9 mouse cellular contexts compared by ENCODE assay signal in the genomic region with DNA sequence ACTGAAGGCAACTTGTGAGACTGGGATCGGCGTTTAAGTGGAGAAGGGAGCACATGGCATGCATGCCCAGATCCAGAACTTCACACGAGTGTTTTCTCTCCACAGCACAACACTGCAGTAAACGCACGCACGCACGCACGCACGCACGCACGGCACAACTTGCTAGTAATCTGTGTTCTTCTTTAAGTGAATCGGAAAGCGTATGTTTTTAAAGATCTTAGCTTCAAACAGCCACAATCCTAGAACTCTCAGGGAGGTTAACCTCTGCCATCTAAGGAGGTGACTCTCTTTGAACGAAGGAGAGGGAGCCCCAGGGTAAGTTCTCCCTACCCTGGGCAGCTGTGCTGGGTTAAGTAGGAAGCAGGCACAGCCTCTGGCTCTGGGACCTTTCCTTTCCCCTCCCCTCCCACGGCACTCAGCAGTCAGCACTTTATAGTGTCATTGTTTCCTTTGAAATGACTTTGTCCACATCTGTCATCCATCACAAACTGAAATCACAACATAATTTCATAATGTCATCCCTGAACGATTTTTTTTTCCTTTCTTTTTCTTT.
A peak's percentile ranks its signal among the peaks of the same experiment; 100 is the strongest.
DNase-seq lines count a peak whose midpoint lies in the region; ATAC-seq and TF ChIP-seq lines count a peak whose summit lies in the region.
"Had no signal": no experiment of that assay in that cellular context is flagged by ENCODE, and none has a peak within 500 bp of the region (broad histone marks: within the 10 kb centered on the region; RNA-seq: fewer than 3 reads in every experiment).

No protein-coding gene starts in this region.

- no peak for TF ChIP-seq CTCF in heart, postnatal 0 days (IDR thresholded peaks at IDR 0.05; ENCODE audit: low read depth)

- peak overlapping the region; percentile 52 for H3K27ac ChIP-seq in heart, postnatal 0 days (ENCODE audit: low read depth)
- peak overlapping the region; percentile 71 for H3K27ac ChIP-seq in embryonic facial prominence, embryonic 10.5 days (replicated peaks)
- H3K27ac ChIP-seq in midbrain, embryonic 10.5 days (replicated peaks): peak overlapping the region; percentile 78

- no peak for DNase-seq in heart, postnatal 0 days (ENCODE audit: low spot score)
- no peak for DNase-seq in heart, adult 18-20 months
- DNase-seq in embryonic facial prominence, embryonic 10.5 days (ENCODE audit: low spot score): peak; percentile 50
- DNase-seq in forelimb bud, embryonic 11.5 days (ENCODE audit: low read depth, low spot score): peak; percentile 66
- DNase-seq in midbrain, embryonic 10.5 days (ENCODE audit: low spot score): peak; percentile 30
- DNase-seq in cerebellum, postnatal 10 days: no peak
- DNase-seq in spleen, adult 18-20 months: no peak
- DNase-seq: gastrocnemius, postnatal 36 days had no signal

- H3K36me3 ChIP-seq in heart, postnatal 0 days (replicated peaks; ENCODE audit: control insufficient read depth, insufficient read depth, low read length): peaks cover 13% of the 10 kb centered on the region; the same call in 1 of the 2 replicates
- H3K36me3 ChIP-seq in embryonic facial prominence, embryonic 10.5 days (replicated peaks): no peaks in the 10 kb centered on the region
- H3K36me3 ChIP-seq in midbrain, embryonic 10.5 days: 0 out of 2 replicates have a peak, but pooled peaks cover 4% of the 10 kb centered on the region

- H3K4me2 ChIP-seq in heart, postnatal 0 days (ENCODE audit: low read depth, low read length): no peak overlapping the region

- H3K27me3 ChIP-seq in heart, postnatal 0 days (ENCODE audit: control insufficient read depth, insufficient read depth, low read length): no peaks in the 10 kb centered on the region
- no peaks in the 10 kb centered on the region for H3K27me3 ChIP-seq in embryonic facial prominence, embryonic 10.5 days (replicated peaks; ENCODE audit: low read depth, poor library complexity, severe bottlenecking)
- no peaks in the 10 kb centered on the region for H3K27me3 ChIP-seq in midbrain, embryonic 10.5 days (ENCODE audit: low read depth, poor library complexity, severe bottlenecking)

- TF ChIP-seq EP300 in heart, postnatal 0 days (IDR thresholded peaks at IDR 0.05; ENCODE audit: low read depth): no peak

- no peak overlapping the region for H3K4me3 ChIP-seq in heart, postnatal 0 days (ENCODE audit: low read depth, low read length)
- 0 out of 2 replicates have a peak overlapping the region, but pooled peaks have one; percentile 5 for H3K4me3 ChIP-seq in embryonic facial prominence, embryonic 10.5 days
- H3K4me3 ChIP-seq in midbrain, embryonic 10.5 days: no peak overlapping the region

- H3K4me1 ChIP-seq in heart, postnatal 0 days (ENCODE audit: control insufficient read depth, insufficient read depth): peaks cover 37% of the 10 kb centered on the region
- peaks cover 53% of the 10 kb centered on the region for H3K4me1 ChIP-seq in embryonic facial prominence, embryonic 10.5 days
- peaks cover 76% of the 10 kb centered on the region for H3K4me1 ChIP-seq in midbrain, embryonic 10.5 days

- ATAC-seq in heart, postnatal 0 days (ENCODE audit: insufficient read depth, low read depth): no peak
- no peak for ATAC-seq in monocyte, adult 5-6 weeks (replicated peaks; ENCODE audit: insufficient number of reproducible peaks, low FRiP score, low TSS enrichment, poor library complexity, severe bottlenecking)

- H3K9me3 ChIP-seq in heart, postnatal 0 days (replicated peaks; ENCODE audit: control insufficient read depth, low read length): no peaks in the 10 kb centered on the region
- no peaks in the 10 kb centered on the region for H3K9me3 ChIP-seq in embryonic facial prominence, embryonic 10.5 days
- no peaks in the 10 kb centered on the region for H3K9me3 ChIP-seq in midbrain, embryonic 10.5 days (replicated peaks)

- no peak overlapping the region for H3K9ac ChIP-seq in heart, postnatal 0 days (replicated peaks; ENCODE audit: low read depth, low read length)

- WGBS in heart, postnatal 0 days: 58% methylated on average over 16 of the region's 16 CpGs
- WGBS in embryonic facial prominence, embryonic 10.5 days: 42% methylated on average over 16 of the region's 16 CpGs
- 48% methylated on average over 16 of the region's 16 CpGs for WGBS in midbrain, embryonic 10.5 days

Comparison
In these comparisons a context has a peak if more than half of its experiments do, and no peak if none do; other contexts are left out.
1. DNase-seq: peak in embryonic facial prominence, embryonic 10.5 days (single experiment), forelimb bud, embryonic 11.5 days (single experiment) and midbrain, embryonic 10.5 days (single experiment); none in heart, postnatal 0 days (single experiment), heart, adult 18-20 months (0 of 2), cerebellum, postnatal 10 days (0 of 2) and spleen, adult 18-20 months (0 of 2).
2. Peak in every context shown above with its lines, with median percentiles within 50 percentile points of each other: H3K27ac ChIP-seq.